Mouse (Mus musculus) thymus, adult 2 months (tissue): ENCODE measurements around the gene Zbtb20.

Source experiments
- CTCF ChIP-seq: fragments of 200-500 bp; IDR thresholded peaks from 2 replicates; pipeline ENCODE4 v1.5.1; 2012; ENCODE audit warnings: mild to moderate bottlenecking, control low read depth, low read length, moderate library complexity, borderline replicate concordance; ENCODE audit not compliant: control insufficient read depth, poor library complexity, insufficient read depth; ENCODE audit errors: extremely low read depth
- POLR2A ChIP-seq: fragments of 200-500 bp; IDR thresholded peaks from 2 replicates; pipeline ENCODE4 v1.6.1; 2012; ENCODE audit warnings: mild to moderate bottlenecking, low read length, control low read depth, moderate library complexity; ENCODE audit not compliant: control insufficient read depth, poor library complexity, insufficient read depth; ENCODE audit errors: extremely low read depth

DNA sequence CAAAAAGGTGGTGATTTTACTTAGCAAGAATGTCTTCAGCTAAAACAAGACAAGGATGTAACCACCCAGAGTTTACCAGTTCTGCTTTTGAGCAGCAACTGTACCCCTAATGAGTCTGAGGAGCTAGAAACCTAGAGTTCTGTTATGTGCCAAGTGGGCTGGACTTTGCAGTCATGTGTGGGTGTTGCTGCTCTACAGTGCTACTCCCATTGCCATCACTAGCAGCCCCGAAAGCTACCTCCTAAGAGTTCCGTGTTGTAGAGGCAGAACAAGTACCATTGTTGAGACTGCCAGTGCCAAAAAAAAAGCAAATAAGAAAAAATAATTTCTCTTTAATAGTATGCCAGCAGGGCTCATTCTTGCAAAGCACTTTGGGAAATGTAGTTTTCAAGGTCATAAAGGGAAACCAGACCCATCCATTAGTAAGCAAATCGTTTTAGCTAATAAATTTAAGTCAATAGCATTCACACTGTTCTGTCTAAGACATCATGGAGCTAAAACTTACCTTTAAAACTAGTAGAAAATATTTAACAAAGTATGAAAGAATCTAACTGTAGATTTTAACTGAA lies 21.5 kb downstream of the Zbtb20 start:
- no peak for TF ChIP-seq POLR2A
- TF ChIP-seq CTCF: no peak
